Mouse (Mus musculus) lung, adult 18-20 months (tissue): ENCODE measurements at regions not wholly inside any gene's neighbourhood (a gene's known extent, or its start where the extent isn't known, plus 50 kb on each side); places are given as distances from the start of the nearest gene placed in this dataset.

Experiments
- DNase-seq, 2 experiments: peaks; one replicate each; pipeline ENCODE4 v3.0.0; 2022; ENCODE audit warnings: mixed read lengths in 2 of 2

DNA sequence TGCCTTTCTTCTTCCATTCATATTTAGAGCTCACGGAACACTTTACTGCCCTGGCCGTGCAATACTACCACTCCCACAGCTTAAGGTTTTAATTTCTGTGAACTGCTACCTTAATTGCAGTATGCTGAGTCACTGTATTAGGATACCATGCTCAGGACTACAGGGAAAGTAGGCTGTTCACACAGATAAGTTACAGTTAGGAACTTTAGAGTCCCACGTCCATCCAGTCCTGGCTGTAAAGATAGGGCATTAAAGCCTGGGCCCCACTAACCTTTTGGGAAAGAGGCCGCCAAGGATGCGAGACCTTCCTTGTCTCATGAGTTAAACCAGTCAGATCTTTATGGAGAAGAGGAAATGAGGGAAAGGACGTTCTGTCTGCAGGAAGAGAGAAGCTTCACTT, 574.6 kb downstream of the Stpg2 start:
- DNase-seq, result no peak

DNA sequence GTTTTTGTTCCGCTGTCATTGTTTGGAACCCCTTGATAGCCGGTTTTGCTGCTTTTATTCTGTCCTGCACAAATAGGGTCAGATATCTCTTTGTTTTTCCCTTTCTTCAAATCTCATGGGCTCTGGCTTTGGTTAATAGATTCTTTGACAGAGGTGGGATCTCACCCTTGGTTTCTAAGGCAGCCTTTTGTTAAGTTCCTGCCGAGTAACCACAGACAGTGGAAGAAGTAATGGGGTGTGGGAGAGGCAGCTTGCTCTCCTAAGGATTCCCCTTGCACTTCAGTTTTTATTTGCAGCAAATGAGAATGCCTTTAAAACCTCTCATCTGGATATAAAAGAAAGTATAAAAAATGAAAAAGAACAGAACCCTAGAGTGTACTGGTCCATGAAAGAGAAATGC, 577.9 kb downstream of the Stpg2 start:
- no peak for DNase-seq

- no peak for DNase-seq
These were observed 581.0 kb downstream of the Stpg2 start for GRCm38 (mm10) chr3:139786510-139786909.

GRCm38 (mm10) chr3:139788854-139789253, 583.4 kb downstream of the Stpg2 start:
- no peak for DNase-seq

GRCm38 (mm10) chr3:139796685-139797084, 591.2 kb downstream of the Stpg2 start:
- no peak for DNase-seq

DNA sequence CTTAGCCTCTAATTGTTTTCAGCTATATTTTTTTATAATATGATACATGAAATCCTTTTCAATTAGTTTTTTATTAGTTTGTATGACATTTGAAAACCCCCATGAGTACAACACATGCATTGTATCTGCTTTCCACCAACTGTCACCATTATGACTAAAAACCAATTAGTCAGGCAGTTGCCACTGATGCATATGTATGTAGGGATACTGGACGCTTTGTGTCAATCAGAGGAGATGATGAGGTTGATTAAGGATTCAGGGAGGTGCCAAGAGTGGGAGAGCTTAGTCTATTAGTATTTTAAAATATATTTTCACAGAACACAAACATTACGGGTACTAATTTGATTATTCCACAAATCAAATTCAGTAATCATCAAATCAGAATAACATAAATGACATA, 593.6 kb downstream of the Stpg2 start:
- DNase-seq, result no peak

DNA sequence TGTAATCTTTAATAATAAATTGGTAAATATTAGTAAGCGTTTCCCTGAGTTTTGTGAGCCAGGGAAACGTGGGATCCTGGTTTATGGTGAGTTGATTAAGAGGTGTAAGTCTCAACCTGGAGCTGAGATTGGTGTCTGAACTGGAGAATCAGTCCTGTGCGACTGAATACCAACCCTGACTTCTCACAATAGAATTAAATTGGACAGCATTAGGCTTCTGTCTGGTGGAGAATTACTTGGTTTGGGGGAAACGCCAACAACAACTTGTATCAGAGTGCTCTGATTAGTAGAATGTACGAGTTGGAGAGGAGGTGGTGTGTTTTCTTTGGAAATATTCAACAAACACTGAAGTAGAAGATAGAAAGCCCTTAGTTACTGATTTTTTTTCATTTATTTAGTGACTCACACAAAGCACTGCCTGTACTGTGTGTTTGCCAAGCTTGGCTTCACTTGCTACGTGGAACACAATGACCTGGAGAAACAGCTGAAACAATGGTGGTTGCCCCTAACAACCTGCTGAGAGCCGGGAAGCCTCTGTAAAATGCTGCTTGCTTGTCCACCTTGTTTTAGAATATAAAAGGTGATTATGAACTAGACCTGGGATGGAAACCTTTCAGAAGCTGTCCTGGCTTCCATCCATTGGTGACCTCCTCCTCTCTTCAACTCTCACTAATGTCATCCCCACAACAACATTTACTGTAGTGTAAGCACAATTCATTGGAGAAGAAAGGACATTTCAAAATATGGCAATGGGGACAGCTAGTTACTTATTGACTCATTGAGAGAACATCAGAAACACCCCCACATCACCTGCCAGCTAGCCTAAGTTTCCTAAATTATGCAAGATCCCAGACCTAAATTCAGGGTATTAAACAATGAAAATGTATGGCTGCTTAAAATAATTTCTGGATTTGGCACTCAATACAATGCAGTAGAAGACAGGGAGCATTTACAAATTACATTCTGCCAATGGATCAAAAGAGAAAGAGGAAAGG, 597.5 kb downstream of the Stpg2 start:
- peak in 1 of 2 experiments; percentile 27 for DNase-seq

GRCm38 (mm10) chr3:139828014-139828413, 622.5 kb downstream of the Stpg2 start:
- no peak for DNase-seq

- no peak for DNase-seq
These were observed 623.1 kb downstream of the Stpg2 start for GRCm38 (mm10) chr3:139828581-139828980.

GRCm38 (mm10) chr3:139832599-139832998, 627.1 kb downstream of the Stpg2 start:
- no peak for DNase-seq

- no peak for DNase-seq
These were observed 636.5 kb downstream of the Stpg2 start for GRCm38 (mm10) chr3:139842015-139842414.

- DNase-seq, result no peak
These were observed 637.6 kb downstream of the Stpg2 start for GRCm38 (mm10) chr3:139842988-139843605.

DNA sequence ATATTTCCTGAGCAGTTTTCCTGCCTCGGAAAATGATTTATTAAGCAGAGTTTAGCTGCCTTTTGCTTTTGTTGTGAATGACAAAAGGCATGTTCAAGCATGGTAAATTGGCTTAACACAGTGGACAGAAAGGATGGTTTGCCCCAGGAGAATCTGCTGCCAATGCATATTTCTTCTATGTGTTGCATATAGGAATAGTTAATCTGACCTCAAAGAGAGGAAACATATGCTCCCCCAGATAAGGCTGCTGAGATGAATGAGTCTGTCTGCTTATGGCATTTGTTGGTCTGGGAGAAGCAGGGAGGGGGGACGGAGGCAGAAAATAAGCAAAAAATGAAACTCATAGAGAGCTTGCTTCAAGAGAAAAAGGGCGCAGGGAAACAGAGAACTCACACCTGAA, 638.9 kb downstream of the Stpg2 start:
- no peak for DNase-seq

GRCm38 (mm10) chr3:139847826-139848225, 642.3 kb downstream of the Stpg2 start:
- DNase-seq, result no peak

DNA sequence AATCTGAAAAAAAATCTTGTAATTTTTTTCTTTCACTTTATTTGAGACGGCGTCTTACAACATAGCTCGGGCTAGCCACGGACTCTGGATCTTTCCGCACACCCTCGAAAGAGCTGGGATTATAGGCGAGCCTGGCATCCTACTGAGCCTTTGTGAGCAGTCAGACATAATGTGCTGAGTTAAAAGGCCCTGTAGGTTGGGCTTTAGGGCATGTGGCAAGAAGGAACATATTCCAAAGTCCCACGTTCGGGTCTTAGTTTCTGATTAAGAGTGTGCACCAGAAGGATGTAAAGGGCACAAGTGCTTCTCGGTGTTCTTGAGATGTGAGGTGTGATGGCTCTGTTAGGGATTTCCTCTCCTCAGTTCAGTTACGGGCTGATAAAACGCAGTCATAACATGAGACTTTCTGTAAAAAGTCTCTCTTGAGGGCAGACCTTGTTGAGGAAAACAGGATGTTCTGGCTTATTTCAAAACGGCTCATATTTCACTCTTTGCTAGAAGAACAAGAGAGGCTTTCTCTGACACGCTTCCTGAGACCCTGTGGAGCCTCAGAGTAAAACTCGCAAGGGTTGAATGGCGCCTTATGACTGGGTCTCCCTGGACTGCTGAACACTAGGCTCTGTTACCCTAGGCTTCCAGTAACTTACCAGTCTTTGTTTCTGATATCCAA, 654.6 kb downstream of the Stpg2 start:
- no peak for DNase-seq

DNA sequence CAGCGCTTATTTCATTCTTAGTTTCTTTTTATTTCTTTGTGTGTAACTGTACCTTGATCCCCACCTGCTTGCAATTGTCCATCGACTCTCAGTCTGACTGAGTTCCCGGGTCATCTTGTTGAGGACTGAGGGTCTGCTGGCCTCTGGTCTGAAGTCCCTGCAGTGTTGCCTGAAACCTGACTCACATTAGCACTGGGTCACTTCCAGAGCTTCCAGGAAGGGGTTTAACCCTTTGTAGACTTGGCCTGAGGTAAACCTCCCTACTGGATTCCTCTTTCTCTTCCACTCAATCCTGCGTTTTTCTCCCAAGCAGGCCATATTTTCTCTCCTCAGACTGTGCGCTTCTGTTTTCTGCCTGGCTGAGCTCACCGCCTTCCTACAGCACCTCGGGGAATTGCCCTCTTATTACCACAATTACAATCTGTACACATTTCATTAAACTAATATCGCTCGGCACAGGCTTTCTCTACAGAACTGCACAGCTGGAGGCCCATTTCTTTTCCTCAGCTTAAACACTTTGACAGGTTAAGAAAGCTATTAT, 655.4 kb downstream of the Stpg2 start:
- DNase-seq, result no peak

- DNase-seq, result no peak
These were observed 660.8 kb downstream of the Stpg2 start for GRCm38 (mm10) chr3:139866329-139866728.

DNA sequence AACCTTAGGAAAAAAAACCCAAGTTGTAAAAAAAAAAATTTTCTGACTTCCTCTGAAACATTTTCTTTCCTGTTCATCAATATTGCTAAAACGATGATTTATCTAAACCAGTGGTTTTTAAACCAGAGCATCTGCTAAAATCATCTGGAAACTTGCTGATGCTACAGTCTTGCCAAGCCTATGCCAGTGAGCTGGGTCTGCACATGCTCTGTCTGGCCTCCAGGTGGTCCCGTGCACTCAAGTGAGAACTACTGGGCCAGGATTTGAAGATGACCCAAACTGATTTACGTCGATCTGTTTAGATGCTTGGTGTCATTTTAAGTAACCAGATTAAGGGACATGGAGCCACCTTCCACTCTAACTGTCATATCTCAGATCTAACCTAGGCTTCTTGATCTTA, 661.5 kb downstream of the Stpg2 start:
- DNase-seq, result no peak

- DNase-seq, result no peak
These were observed 662.0 kb downstream of the Stpg2 start for GRCm38 (mm10) chr3:139867499-139867898.

- DNase-seq, result no peak
These were observed 664.3 kb downstream of the Stpg2 start for GRCm38 (mm10) chr3:139869779-139870178.

DNA sequence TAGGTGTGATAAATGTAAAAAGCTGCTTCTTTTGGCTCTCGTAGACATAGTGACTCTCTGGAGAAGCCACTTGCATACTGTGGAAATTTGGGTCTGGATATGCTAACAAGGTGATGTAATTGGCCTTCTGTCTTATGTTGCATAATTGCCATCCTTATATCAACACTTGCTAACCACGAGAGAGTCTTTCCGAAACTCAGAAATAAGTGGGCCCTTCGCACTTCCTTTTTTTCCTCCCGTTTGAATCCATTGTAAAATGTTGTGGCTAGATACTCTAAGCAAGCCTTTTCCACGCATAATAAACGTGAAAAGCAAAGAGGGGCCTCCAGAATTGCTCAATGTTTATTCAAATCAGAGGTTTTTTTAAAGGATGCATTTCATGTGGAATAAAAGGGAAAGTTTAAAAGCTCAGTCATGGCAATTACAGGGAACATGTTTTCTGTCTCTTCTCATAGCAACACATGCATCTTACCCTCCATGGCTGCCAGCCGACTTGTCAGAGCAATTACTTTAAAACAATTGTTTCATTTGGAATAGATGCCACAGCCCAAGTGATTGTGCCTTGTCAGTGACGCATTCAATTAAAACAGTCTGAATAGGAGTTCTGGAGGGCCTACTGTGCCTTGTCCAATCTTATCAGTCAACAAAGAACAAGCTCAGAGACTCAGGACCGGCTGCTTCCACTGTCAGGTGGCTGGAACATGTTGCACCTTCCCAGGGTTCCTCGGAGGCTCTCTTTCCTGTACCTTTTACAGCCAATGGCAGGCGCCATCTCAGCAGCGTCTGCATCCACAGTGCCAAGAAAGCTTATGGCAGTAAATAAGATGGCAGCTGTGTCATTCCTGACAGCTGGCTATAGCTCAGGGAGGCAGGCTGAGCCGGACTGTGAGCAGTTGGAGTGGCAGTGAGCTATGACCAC, 680.7 kb downstream of the Stpg2 start:
- DNase-seq, result no peak

DNA sequence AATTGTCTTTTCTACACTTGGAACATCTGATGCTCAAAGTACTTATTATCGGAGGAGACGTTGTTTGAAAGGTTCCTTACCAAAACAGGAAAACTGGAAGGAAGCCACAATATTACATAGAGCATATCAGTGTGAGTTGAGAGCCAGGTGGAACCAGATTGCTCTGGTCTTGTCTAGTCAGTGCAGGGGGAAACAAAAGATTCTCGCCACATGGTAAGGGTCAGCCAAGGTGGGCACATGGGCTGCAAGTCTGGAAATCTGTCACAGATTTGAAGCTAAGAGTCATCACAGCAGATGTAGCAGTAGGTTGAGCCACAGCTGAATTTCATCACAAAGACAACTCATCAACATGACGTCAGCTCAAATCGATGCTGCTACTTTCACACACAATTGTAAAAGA, 681.8 kb downstream of the Stpg2 start:
- DNase-seq, result no peak
